ENCODE assay signal across 8 mouse cellular contexts in genomic region chr2:104525506-104525905, GRCm38 (mm10). TPM values are rescaled to one million over a fixed set of nuclear protein-coding genes. Genes with fewer than 3 reads are reported as not detected.
DNase-seq lines count a peak whose midpoint lies in the region; ATAC-seq and TF ChIP-seq lines count a peak whose summit lies in the region.
"Had no signal": no experiment of that assay in that cellular context is flagged by ENCODE, and none has a peak within 500 bp of the region (broad histone marks: within the 10 kb centered on the region; RNA-seq: fewer than 3 reads in every experiment).

No protein-coding gene starts in this region.

- H3K36me3 ChIP-seq in heart, postnatal 0 days (replicated peaks; ENCODE audit: control insufficient read depth, insufficient read depth, low read length) = no peaks in the 10 kb centered on the region
- no peaks in the 10 kb centered on the region for H3K36me3 ChIP-seq in forebrain, embryonic 14.5 days (ENCODE audit: control insufficient read depth, insufficient read depth, low read length)
- H3K36me3 ChIP-seq: limb, embryonic 15.5 days had no signal

- 6% methylated on average over 5 of the region's 5 CpGs for WGBS in heart, postnatal 0 days
- 79% methylated on average over 5 of the region's 5 CpGs for WGBS in forebrain, embryonic 14.5 days

- TF ChIP-seq EP300 in heart, postnatal 0 days (IDR thresholded peaks at IDR 0.05; ENCODE audit: low read depth) = no peak

- peaks cover 12% of the 10 kb centered on the region; the same call in 1 of the 2 replicates for H3K4me1 ChIP-seq in heart, postnatal 0 days (ENCODE audit: control insufficient read depth, insufficient read depth)
- no peaks in the 10 kb centered on the region for H3K4me1 ChIP-seq in forebrain, embryonic 14.5 days (ENCODE audit: control insufficient read depth, insufficient read depth, low read length)
- H3K4me1 ChIP-seq: limb, embryonic 15.5 days had no signal

- ATAC-seq in CD4-positive, CD25-positive, alpha-beta regulatory T cell, adult 4 months = peak; percentile 76
- no peak; the same call in 1 of the 2 replicates for ATAC-seq in heart, postnatal 0 days (ENCODE audit: insufficient read depth, low read depth)
- no peak for ATAC-seq in forebrain, embryonic 14.5 days

- no peak for TF ChIP-seq CTCF in heart, postnatal 0 days (IDR thresholded peaks at IDR 0.05; ENCODE audit: low read depth)

- peak; percentile 3 for DNase-seq in T-cell, adult 2 months (ENCODE audit: low spot score)
- DNase-seq in heart, postnatal 0 days (ENCODE audit: low spot score) = peak; percentile 31
- DNase-seq in lung, postnatal 4 days = peak; percentile 54 to 62
- DNase-seq in left cerebral cortex, adult 9 months (ENCODE audit: low spot score in 2 of 2) = no peak
- no peak for DNase-seq in layer of hippocampus, adult 9-11 months
- DNase-seq in forebrain, embryonic 14.5 days (ENCODE audit: low spot score) = no peak

- H3K27ac ChIP-seq in heart, postnatal 0 days (ENCODE audit: low read depth) = no peak overlapping the region
- no peak overlapping the region for H3K27ac ChIP-seq in forebrain, embryonic 14.5 days (ENCODE audit: low read depth, low read length)
- H3K27ac ChIP-seq: limb, embryonic 15.5 days had no signal

- no peaks in the 10 kb centered on the region for H3K9me3 ChIP-seq in heart, postnatal 0 days (replicated peaks; ENCODE audit: control insufficient read depth, low read length)
- H3K9me3 ChIP-seq in forebrain, embryonic 14.5 days (replicated peaks; ENCODE audit: control insufficient read depth, low read length) = no peaks in the 10 kb centered on the region
- H3K9me3 ChIP-seq: limb, embryonic 15.5 days had no signal

- H3K4me3 ChIP-seq in heart, postnatal 0 days (ENCODE audit: low read depth, low read length) = no peak overlapping the region
- H3K4me3 ChIP-seq in forebrain, embryonic 14.5 days (ENCODE audit: low read depth, low read length) = no peak overlapping the region
- H3K4me3 ChIP-seq: limb, embryonic 15.5 days had no signal

- H3K4me2 ChIP-seq in heart, postnatal 0 days (ENCODE audit: low read depth, low read length) = no peak overlapping the region
- H3K4me2 ChIP-seq in forebrain, embryonic 14.5 days (ENCODE audit: low read length) = no peak overlapping the region
- H3K4me2 ChIP-seq: limb, embryonic 15.5 days had no signal

- H3K9ac ChIP-seq in heart, postnatal 0 days (replicated peaks; ENCODE audit: low read depth, low read length) = no peak overlapping the region; the same call in 1 of the 2 replicates
- H3K9ac ChIP-seq in forebrain, embryonic 14.5 days (ENCODE audit: low read length) = no peak overlapping the region
- H3K9ac ChIP-seq: limb, embryonic 15.5 days had no signal

- H3K27me3 ChIP-seq in heart, postnatal 0 days (ENCODE audit: control insufficient read depth, insufficient read depth, low read length) = no peaks in the 10 kb centered on the region
- no peaks in the 10 kb centered on the region for H3K27me3 ChIP-seq in forebrain, embryonic 14.5 days (replicated peaks; ENCODE audit: control insufficient read depth, insufficient read depth, low read length)
- H3K27me3 ChIP-seq: limb, embryonic 15.5 days had no signal

RNA-seq across cellular contexts. Expression of gene Hipk3, which starts 31.3 kb away (rescaled TPM):
- 10 to 100 TPM in 1 of 2 experiments, 1 to 10 TPM in 1; 6.5 to 15.7 TPM for polyA plus RNA-seq in CD4-positive, CD25-positive, alpha-beta regulatory T cell, adult 4 months (2017; shearing (Covaris generic))
- total RNA-seq in heart, postnatal 0 days (2014; rRNA removed; ENCODE audit: low replicate concordance) = 209 and 213 TPM in 2 replicates
- 26.3 and 29.7 TPM in 2 replicates for polyA plus RNA-seq in heart, postnatal 0 days (2015; fragmentation: Nextera tagmentation; extraction: Ambion mirVana)
- polyA plus RNA-seq in forebrain, embryonic 14.5 days (2014; fragmentation: Nextera tagmentation; extraction: Ambion mirVana) = 6.5 and 7.7 TPM in 2 replicates

Comparison
In these comparisons a context has a peak if more than half of its experiments do, and no peak if none do; other contexts are left out.
1. DNase-seq: peak in T-cell, adult 2 months (single experiment), heart, postnatal 0 days (single experiment) and lung, postnatal 4 days (2 of 2); none in left cerebral cortex, adult 9 months (0 of 2), layer of hippocampus, adult 9-11 months (single experiment) and forebrain, embryonic 14.5 days (single experiment).